Mouse (Mus musculus): ENCODE data around the gene Cxcl15. TPM values are rescaled to one million over a fixed set of nuclear protein-coding genes. Genes with fewer than 3 reads are reported as not detected.

Cxcl15 gene
- polyA plus RNA-seq, 1 experiment: not detected

DNA sequence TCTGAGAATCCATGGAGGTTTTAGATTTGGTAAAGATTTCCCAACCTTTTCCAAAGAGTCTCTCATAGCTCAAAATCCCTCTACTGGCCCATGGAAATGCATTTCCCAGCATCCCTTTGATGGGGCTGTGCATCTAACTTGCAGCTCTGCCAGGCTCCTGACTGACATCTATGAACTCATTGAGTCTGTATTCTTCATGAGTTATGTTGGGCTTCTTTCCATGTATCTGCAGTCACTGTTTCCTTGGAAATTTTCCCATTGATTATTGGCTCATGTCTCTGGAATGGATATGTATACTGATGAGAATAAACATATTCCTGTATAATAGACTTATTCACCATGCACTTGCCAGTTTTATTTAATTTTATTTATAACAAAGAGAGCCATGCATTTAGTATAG lies 11.7 kb downstream of the Cxcl15 start:
- Histone ChIP-seq H3K36me3 (ENCODE audit: control insufficient read depth, insufficient read depth, low read length, poor library complexity, severe bottlenecking) (no peaks in the 10 kb centered on the region), H3K27me3 (ENCODE audit: control insufficient read depth, insufficient read depth, low read length, poor library complexity, severe bottlenecking) (no peaks in the 10 kb centered on the region), H3K9me3 (replicated peaks; ENCODE audit: control insufficient read depth, insufficient read depth, low read length, poor library complexity, severe bottlenecking) (0 out of 2 replicates have a peak, but pooled peaks cover 3% of the 10 kb centered on the region), H3K9ac (ENCODE audit: low read depth, poor library complexity, severe bottlenecking) (no peak overlapping the region), H3K4me1 (ENCODE audit: control insufficient read depth, insufficient read depth, low read length) (no peaks in the 10 kb centered on the region), H3K27ac (ENCODE audit: insufficient read depth, low read length) (no peak overlapping the region), H3K4me3 (ENCODE audit: low read depth, low read length) (no peak overlapping the region)
- no peak for TF ChIP-seq EP300 (IDR thresholded peaks at IDR 0.05; ENCODE audit: insufficient read depth, low read depth, low read length)

DNA sequence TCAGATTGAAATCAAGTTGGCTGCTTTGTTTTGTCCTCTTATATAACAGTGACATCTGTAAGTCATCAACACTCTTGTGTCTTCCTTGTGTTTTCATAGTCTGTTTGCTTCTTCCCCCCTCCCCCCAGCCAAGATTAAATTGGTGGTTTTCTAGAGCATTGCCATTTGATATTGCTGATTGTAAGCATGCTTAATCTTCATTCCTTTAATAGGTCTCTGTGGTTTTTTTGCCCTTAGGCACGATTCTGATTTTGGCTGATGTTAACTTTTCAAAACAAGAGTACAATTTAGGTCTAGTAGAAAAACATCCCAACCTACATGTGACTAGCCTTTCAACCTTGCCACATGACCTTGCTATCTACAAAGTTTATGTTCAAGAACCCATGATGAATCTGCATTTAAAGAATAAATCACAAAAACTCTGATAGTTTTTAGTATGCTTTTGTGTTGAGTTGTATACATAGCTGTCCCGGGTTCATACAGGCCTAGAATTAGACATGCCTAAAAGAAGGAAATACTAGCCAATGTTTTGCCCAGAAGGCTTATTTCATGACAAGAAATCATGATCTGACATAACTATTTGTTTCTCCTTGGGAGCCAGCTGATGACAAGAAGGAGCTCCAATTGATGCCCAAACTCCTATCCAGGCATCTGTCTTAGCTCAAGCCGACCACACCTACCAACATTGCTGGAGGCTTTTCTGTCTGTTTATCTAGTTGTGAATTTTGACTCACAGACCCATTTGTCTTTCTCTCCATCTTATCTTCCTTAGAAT lies 13.0 kb downstream of the Cxcl15 start:
- Histone ChIP-seq H3K36me3 (ENCODE audit: control insufficient read depth, insufficient read depth, low read length, poor library complexity, severe bottlenecking) (no peaks in the 10 kb centered on the region), H3K9me3 (replicated peaks; ENCODE audit: control insufficient read depth, insufficient read depth, low read length, poor library complexity, severe bottlenecking) (0 out of 2 replicates have a peak, but pooled peaks cover 3% of the 10 kb centered on the region), H3K9ac (ENCODE audit: low read depth, poor library complexity, severe bottlenecking) (no peak overlapping the region), H3K27me3 (ENCODE audit: control insufficient read depth, insufficient read depth, low read length, poor library complexity, severe bottlenecking) (no peaks in the 10 kb centered on the region), H3K27ac (ENCODE audit: insufficient read depth, low read length) (no peak overlapping the region), H3K4me3 (ENCODE audit: low read depth, low read length) (no peak overlapping the region), H3K4me1 (ENCODE audit: control insufficient read depth, insufficient read depth, low read length) (no peaks in the 10 kb centered on the region)
- TF ChIP-seq EP300 (IDR thresholded peaks at IDR 0.05; ENCODE audit: insufficient read depth, low read depth, low read length) (no peak), POLR2A (IDR thresholded peaks at IDR 0.05; ENCODE audit: insufficient read depth, low read length) (no peak), CTCF (IDR thresholded peaks at IDR 0.05; ENCODE audit: low read depth, low read length) (no peak)

DNA sequence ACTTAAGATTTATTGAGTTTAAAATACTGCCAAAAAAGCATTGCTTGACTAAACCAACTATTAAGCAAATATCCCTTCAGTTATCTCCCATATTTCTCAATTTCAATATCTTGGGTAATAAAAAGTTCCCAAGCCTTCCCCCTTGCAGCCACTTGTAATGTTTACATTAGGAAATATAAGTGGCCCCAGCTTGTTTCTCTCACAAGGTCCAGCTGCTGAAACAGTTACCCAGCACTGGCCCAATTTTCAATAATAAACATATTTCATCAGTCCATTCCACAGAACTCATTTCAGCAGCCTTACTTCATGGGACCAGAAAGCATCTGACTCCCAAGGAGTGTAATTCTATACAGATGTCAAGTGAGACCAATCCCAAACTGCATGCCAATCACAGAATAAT lies 25.4 kb downstream of the Cxcl15 start:
- no peak overlapping the region for H3K27ac ChIP-seq (ENCODE audit: insufficient read depth, low read length)
- H3K9ac ChIP-seq (ENCODE audit: low read depth, poor library complexity, severe bottlenecking): no peak overlapping the region
- TF ChIP-seq CTCF (IDR thresholded peaks at IDR 0.05; ENCODE audit: low read depth, low read length): no peak
- TF ChIP-seq EP300 (IDR thresholded peaks at IDR 0.05; ENCODE audit: insufficient read depth, low read depth, low read length): no peak
- TF ChIP-seq POLR2A (IDR thresholded peaks at IDR 0.05; ENCODE audit: insufficient read depth, low read length): no peak
- no peaks in the 10 kb centered on the region; the same call in 1 of the 2 replicates for H3K27me3 ChIP-seq (ENCODE audit: control insufficient read depth, insufficient read depth, low read length, poor library complexity, severe bottlenecking)
- no peaks in the 10 kb centered on the region for H3K36me3 ChIP-seq (ENCODE audit: control insufficient read depth, insufficient read depth, low read length, poor library complexity, severe bottlenecking)
- no peak overlapping the region for H3K4me3 ChIP-seq (ENCODE audit: low read depth, low read length)
- H3K4me1 ChIP-seq (ENCODE audit: control insufficient read depth, insufficient read depth, low read length): no peaks in the 10 kb centered on the region
- peaks cover 3% of the 10 kb centered on the region; the same call in 1 of the 2 replicates for H3K9me3 ChIP-seq (replicated peaks; ENCODE audit: control insufficient read depth, insufficient read depth, low read length, poor library complexity, severe bottlenecking)

DNA sequence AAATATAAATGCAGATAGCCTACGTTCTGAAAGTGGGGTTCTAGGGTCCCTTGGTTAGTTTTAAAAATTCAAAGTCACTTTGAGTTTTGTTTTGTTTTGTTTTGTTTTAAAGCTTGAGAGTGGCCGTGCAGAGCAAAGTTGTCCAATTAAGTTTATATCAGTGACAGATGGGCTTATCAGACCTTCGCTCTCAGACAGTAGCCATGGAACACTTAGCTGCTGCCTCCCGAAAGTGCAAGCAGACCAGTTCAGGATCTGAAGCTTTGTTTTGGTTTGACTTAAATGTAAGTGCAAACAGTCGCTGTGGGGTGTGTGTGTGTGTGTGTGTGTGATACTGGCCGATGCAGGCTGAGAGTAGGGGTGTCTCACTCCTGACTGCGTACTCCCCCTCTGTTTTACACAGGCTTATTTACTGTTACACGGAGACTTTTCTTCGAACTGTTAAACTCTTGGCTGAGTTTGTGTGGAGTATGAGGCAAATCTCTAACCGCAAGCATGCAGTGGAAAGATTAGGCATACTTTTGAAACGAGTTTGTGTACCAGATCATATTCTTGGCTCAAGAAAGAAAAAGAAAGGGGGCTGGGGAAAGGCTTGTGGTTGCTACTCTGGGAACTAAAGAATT lies 37.9 kb downstream of the Cxcl15 start:
- H3K9me3 ChIP-seq (replicated peaks; ENCODE audit: control insufficient read depth, insufficient read depth, low read length, poor library complexity, severe bottlenecking): no peaks in the 10 kb centered on the region
- no peaks in the 10 kb centered on the region for H3K27me3 ChIP-seq (ENCODE audit: control insufficient read depth, insufficient read depth, low read length, poor library complexity, severe bottlenecking)
- H3K4me1 ChIP-seq (ENCODE audit: control insufficient read depth, insufficient read depth, low read length): no peaks in the 10 kb centered on the region
- no peak overlapping the region for H3K9ac ChIP-seq (ENCODE audit: low read depth, poor library complexity, severe bottlenecking)
- H3K4me3 ChIP-seq (ENCODE audit: low read depth, low read length): no peak overlapping the region
- no peaks in the 10 kb centered on the region for H3K36me3 ChIP-seq (ENCODE audit: control insufficient read depth, insufficient read depth, low read length, poor library complexity, severe bottlenecking)
- no peak for TF ChIP-seq EP300 (IDR thresholded peaks at IDR 0.05; ENCODE audit: insufficient read depth, low read depth, low read length)
- TF ChIP-seq CTCF (IDR thresholded peaks at IDR 0.05; ENCODE audit: low read depth, low read length): no peak
- TF ChIP-seq POLR2A (IDR thresholded peaks at IDR 0.05; ENCODE audit: insufficient read depth, low read length): no peak
- H3K27ac ChIP-seq (ENCODE audit: insufficient read depth, low read length): no peak overlapping the region

DNA sequence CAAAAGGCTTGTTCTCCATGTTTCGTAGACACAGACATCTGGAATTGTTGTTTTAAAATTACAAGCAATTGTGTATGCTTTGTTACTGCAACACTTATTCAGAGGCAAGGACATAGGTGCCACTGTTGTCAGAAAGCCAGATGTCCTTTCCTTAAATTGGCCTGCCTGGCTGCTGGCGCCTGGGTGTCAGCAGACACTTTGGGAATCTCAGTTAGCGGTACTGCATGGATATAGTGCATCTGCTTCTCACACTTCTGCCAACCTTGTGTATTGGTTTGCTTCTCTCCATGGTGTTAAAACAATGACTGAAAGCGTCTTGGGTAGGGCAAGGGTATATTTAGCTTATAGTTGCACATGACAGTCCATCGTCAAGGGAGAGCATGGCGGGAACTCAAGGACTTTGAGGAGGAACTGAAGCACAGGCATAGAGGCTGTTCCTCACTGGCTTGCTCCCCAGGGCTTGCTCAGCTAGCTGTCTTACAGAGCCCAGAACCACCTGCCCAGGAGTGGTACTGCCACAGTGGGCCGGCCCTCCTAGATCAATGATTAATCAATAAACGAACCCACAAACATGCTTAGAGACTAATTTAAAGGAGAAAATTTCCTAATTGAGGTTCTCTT lies 38.5 kb downstream of the Cxcl15 start:
- Histone ChIP-seq H3K27me3 (ENCODE audit: control insufficient read depth, insufficient read depth, low read length, poor library complexity, severe bottlenecking) (no peaks in the 10 kb centered on the region), H3K9me3 (replicated peaks; ENCODE audit: control insufficient read depth, insufficient read depth, low read length, poor library complexity, severe bottlenecking) (no peaks in the 10 kb centered on the region), H3K27ac (ENCODE audit: insufficient read depth, low read length) (no peak overlapping the region), H3K4me1 (ENCODE audit: control insufficient read depth, insufficient read depth, low read length) (no peaks in the 10 kb centered on the region), H3K9ac (ENCODE audit: low read depth, poor library complexity, severe bottlenecking) (no peak overlapping the region), H3K4me3 (ENCODE audit: low read depth, low read length) (no peak overlapping the region), H3K36me3 (ENCODE audit: control insufficient read depth, insufficient read depth, low read length, poor library complexity, severe bottlenecking) (no peaks in the 10 kb centered on the region)
- TF ChIP-seq CTCF (IDR thresholded peaks at IDR 0.05; ENCODE audit: low read depth, low read length) (no peak), EP300 (IDR thresholded peaks at IDR 0.05; ENCODE audit: insufficient read depth, low read depth, low read length) (no peak), POLR2A (IDR thresholded peaks at IDR 0.05; ENCODE audit: insufficient read depth, low read length) (no peak)

DNA sequence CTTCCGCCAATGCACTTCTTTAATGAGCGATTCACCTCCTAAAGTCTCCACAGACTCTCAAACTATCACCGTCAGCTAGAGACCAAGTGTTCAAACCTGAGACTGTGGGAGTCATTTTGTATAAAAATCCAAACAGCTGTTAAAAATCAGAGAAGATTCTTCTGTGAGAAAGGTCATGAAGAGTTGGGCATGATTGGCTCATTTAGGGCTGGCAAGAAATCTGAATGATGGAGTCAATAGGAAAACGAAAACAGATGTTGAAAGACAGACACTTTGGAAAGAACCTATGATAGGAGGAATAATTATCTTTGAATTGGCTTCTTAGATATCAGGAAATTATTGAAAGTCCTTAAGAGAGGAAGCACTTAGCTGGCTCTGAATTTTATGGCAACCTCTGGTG lies 40.1 kb downstream of the Cxcl15 start:
- Histone ChIP-seq H3K27ac (ENCODE audit: insufficient read depth, low read length) (no peak overlapping the region), H3K9me3 (replicated peaks; ENCODE audit: control insufficient read depth, insufficient read depth, low read length, poor library complexity, severe bottlenecking) (no peaks in the 10 kb centered on the region), H3K27me3 (ENCODE audit: control insufficient read depth, insufficient read depth, low read length, poor library complexity, severe bottlenecking) (no peaks in the 10 kb centered on the region), H3K36me3 (ENCODE audit: control insufficient read depth, insufficient read depth, low read length, poor library complexity, severe bottlenecking) (no peaks in the 10 kb centered on the region), H3K4me1 (ENCODE audit: control insufficient read depth, insufficient read depth, low read length) (no peaks in the 10 kb centered on the region), H3K4me3 (ENCODE audit: low read depth, low read length) (no peak overlapping the region), H3K9ac (ENCODE audit: low read depth, poor library complexity, severe bottlenecking) (no peak overlapping the region)
- TF ChIP-seq EP300 (IDR thresholded peaks at IDR 0.05; ENCODE audit: insufficient read depth, low read depth, low read length) (no peak), CTCF (IDR thresholded peaks at IDR 0.05; ENCODE audit: low read depth, low read length) (no peak), POLR2A (IDR thresholded peaks at IDR 0.05; ENCODE audit: insufficient read depth, low read length) (no peak)
